28 mouse cellular contexts compared by ENCODE assay signal in the genomic region with DNA sequence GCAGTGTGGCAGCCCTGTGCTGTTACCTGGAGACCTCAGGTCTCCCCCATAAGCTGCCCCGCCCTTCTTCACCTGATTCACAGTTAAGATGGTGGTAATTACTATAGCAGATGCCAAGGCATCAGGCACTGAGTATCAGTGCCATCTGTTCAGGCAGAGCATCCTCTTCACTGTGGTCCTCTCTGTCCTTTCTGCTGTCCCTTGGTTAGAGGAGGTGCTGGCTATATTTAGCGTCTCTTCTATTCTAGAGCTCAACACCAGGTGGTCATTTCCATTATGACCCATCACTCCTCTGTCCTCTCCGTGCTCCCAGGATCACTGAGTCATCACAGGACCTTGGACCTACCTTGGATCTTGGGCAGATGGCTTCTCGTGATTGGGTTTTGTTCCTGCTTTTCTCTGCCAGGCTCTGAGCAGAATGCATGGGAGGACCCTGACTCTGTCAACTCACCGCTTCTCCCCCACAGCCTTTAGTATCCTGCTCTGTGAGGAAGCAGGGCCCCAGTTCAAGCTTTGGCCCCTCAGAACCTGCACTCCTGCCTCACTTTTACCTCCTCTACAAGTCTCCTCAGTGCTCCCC.
DNase-seq lines count a peak whose midpoint lies in the region; ATAC-seq lines count a peak whose summit lies in the region.
"Had no signal": no experiment of that assay in that cellular context is flagged by ENCODE, and none has a peak within 500 bp of the region (broad histone marks: within the 10 kb centered on the region; RNA-seq: fewer than 3 reads in every experiment).

No protein-coding gene starts in this region.

- no peak overlapping the region for H3K9ac ChIP-seq in liver, embryonic 13.5 days
- H3K9ac ChIP-seq in liver, embryonic 11.5 days (ENCODE audit: low read depth, low read length): no peak overlapping the region
- H3K9ac ChIP-seq: embryonic facial prominence, embryonic 13.5 days; hindbrain, embryonic 14.5 days; limb, embryonic 13.5 days; neural tube, embryonic 12.5 days had no signal

- no peak for ATAC-seq in liver, embryonic 13.5 days (ENCODE audit: low read depth)
- no peak for ATAC-seq in liver, embryonic 11.5 days (replicated peaks; ENCODE audit: low FRiP score)
- ATAC-seq: activated CD4-positive, CD25-positive, alpha-beta regulatory T cell, adult 4 months; forebrain, embryonic 16.5 days; inflammation-experienced regulatory T-cells, adult 6 months; midbrain, embryonic 16.5 days had no signal

- H3K4me1 ChIP-seq in liver, embryonic 13.5 days (replicated peaks): peaks cover 36% of the 10 kb centered on the region
- H3K4me1 ChIP-seq in liver, embryonic 11.5 days (replicated peaks; ENCODE audit: control insufficient read depth, insufficient read depth, low read length): peaks cover 7% of the 10 kb centered on the region
- H3K4me1 ChIP-seq: embryonic facial prominence, embryonic 13.5 days; limb, embryonic 13.5 days; neural tube, embryonic 12.5 days had no signal

- H3K36me3 ChIP-seq in liver, embryonic 13.5 days: no peaks in the 10 kb centered on the region
- no peaks in the 10 kb centered on the region for H3K36me3 ChIP-seq in liver, embryonic 11.5 days (ENCODE audit: control insufficient read depth, insufficient read depth, low read length)
- H3K36me3 ChIP-seq: embryonic facial prominence, embryonic 13.5 days; limb, embryonic 13.5 days; neural tube, embryonic 12.5 days had no signal

- no peak overlapping the region for H3K4me2 ChIP-seq in liver, embryonic 13.5 days
- no peak overlapping the region for H3K4me2 ChIP-seq in liver, embryonic 11.5 days
- H3K4me2 ChIP-seq: embryonic facial prominence, embryonic 13.5 days; hindbrain, embryonic 14.5 days; limb, embryonic 13.5 days; midbrain, embryonic 11.5 days; neural tube, embryonic 12.5 days had no signal

- DNase-seq in liver, embryonic 13.5 days: no peak
- DNase-seq in liver, embryonic 11.5 days (ENCODE audit: low spot score): no peak
- DNase-seq in cerebellum, adult 18-20 months: peak; percentile 71 to 77
- peak; percentile 85 for DNase-seq in cerebellum, adult 9-11 months
- DNase-seq in gastrocnemius, adult 18-20 months (ENCODE audit: low spot score): no peak
- no peak for DNase-seq in urinary bladder, postnatal 25 days (ENCODE audit: low spot score)
- DNase-seq in layer of hippocampus, adult 9-11 months: no peak
- DNase-seq: adrenal gland, adult 2 months; adrenal gland, postnatal 36 days; B cell, adult 2 months; heart, postnatal 4 days; kidney, adult 11 months; kidney, postnatal 14 days; lung, postnatal 36 days; right cerebral cortex, adult 18-20 months; spleen, adult 18-20 months; thymus, postnatal 14 days had no signal

- peak overlapping the region; percentile 16; the same call in 1 of the 2 replicates for H3K27ac ChIP-seq in liver, embryonic 13.5 days
- H3K27ac ChIP-seq in liver, embryonic 11.5 days (ENCODE audit: low read depth, low read length): no peak overlapping the region
- H3K27ac ChIP-seq: embryonic facial prominence, embryonic 13.5 days; hindbrain, embryonic 14.5 days; limb, embryonic 13.5 days; neural tube, embryonic 12.5 days had no signal

- WGBS in liver, embryonic 13.5 days (ENCODE audit: insufficient replicate concordance): 64% methylated on average over 5 of the region's 5 CpGs
- WGBS in liver, embryonic 11.5 days: 65% methylated on average over 5 of the region's 5 CpGs

- H3K27me3 ChIP-seq in liver, embryonic 13.5 days: peaks cover 21% of the 10 kb centered on the region
- H3K27me3 ChIP-seq in liver, embryonic 11.5 days (replicated peaks; ENCODE audit: control insufficient read depth, insufficient read depth, low read length): no peaks in the 10 kb centered on the region; the same call in 1 of the 2 replicates
- H3K27me3 ChIP-seq: embryonic facial prominence, embryonic 13.5 days; limb, embryonic 13.5 days; neural tube, embryonic 12.5 days had no signal

- H3K4me3 ChIP-seq in liver, embryonic 13.5 days (replicated peaks): no peak overlapping the region
- no peak overlapping the region for H3K4me3 ChIP-seq in liver, embryonic 11.5 days (ENCODE audit: low read depth, low read length)
- H3K4me3 ChIP-seq: embryonic facial prominence, embryonic 13.5 days; erythroblast, embryonic 14.5 days; limb, embryonic 13.5 days; myocyte; neural tube, embryonic 12.5 days had no signal

- H3K9me3 ChIP-seq in liver, embryonic 13.5 days (replicated peaks): no peaks in the 10 kb centered on the region
- H3K9me3 ChIP-seq in liver, embryonic 11.5 days (ENCODE audit: control insufficient read depth, low read length): no peaks in the 10 kb centered on the region
- H3K9me3 ChIP-seq: embryonic facial prominence, embryonic 13.5 days; limb, embryonic 13.5 days; neural tube, embryonic 12.5 days had no signal

Comparison
In these comparisons a context has a peak if more than half of its experiments do, and no peak if none do; other contexts are left out.
1. DNase-seq: peak in cerebellum, adult 18-20 months (2 of 2) and cerebellum, adult 9-11 months (single experiment); none in liver, embryonic 13.5 days (single experiment), liver, embryonic 11.5 days (single experiment), gastrocnemius, adult 18-20 months (single experiment), urinary bladder, postnatal 25 days (single experiment) and layer of hippocampus, adult 9-11 months (single experiment).